Mouse (Mus musculus) embryonic facial prominence, embryonic 12.5 days (tissue): ENCODE data around the gene Tmcc1. TPM values are rescaled to one million over a fixed set of nuclear protein-coding genes. Genes with fewer than 3 reads are reported as not detected.
A peak's percentile ranks its signal among the peaks of the same experiment; 100 is the strongest.

Experiments used
- ATAC-seq: fragments of 200-750 bp; cut with Nextera tagmentation; 2 replicates; pipeline ENCODE4 v1.8.0; 2017; ENCODE audit not compliant: insufficient number of reproducible peaks, insufficient read depth, low FRiP score, low TSS enrichment
- H3K27ac ChIP-seq: fragments of 300-500 bp; sonication (generic); 2 replicates; pipeline ENCODE4 v1.5.1; 2016; ENCODE audit warnings: mild to moderate bottlenecking
- H3K27me3 ChIP-seq: fragments of 300-500 bp; sonication (generic); 2 replicates; pipeline ENCODE4 v1.6.1; 2016; ENCODE audit warnings: mild to moderate bottlenecking, moderate library complexity
- H3K36me3 ChIP-seq: fragments of 300-500 bp; sonication (generic); 2 replicates; pipeline ENCODE4 v1.6.1; 2016; ENCODE audit warnings: mild to moderate bottlenecking
- H3K4me1 ChIP-seq: fragments of 300-500 bp; sonication (generic); 2 replicates; pipeline ENCODE4 v1.6.1; 2016
- H3K4me2 ChIP-seq: fragments of 300-500 bp; sonication (generic); replicated peaks from 2 replicates; pipeline ENCODE4 v1.6.1; 2016; ENCODE audit warnings: mild to moderate bottlenecking, moderate library complexity
- H3K4me3 ChIP-seq: fragments of 300-500 bp; sonication (generic); 2 replicates; pipeline ENCODE4 v1.5.1; 2016; ENCODE audit warnings: mild to moderate bottlenecking
- H3K9ac ChIP-seq: fragments of 300-500 bp; sonication (generic); 2 replicates; pipeline ENCODE4 v1.6.1; 2016; ENCODE audit warnings: mild to moderate bottlenecking, moderate library complexity
- H3K9me3 ChIP-seq: fragments of 300-500 bp; sonication (generic); 2 replicates; pipeline ENCODE4 v1.6.1; 2016; ENCODE audit warnings: mild to moderate bottlenecking, moderate library complexity
- WGBS: fragments of 180-500 bp; shearing (Covaris S2); methylation state at CpG from one replicate; pipeline ENCODE4 v1.1.7; 2016; 5-methylcytosine and 5-hydroxymethylcytosine counted together
- polyA plus RNA-seq: library from polyadenylated mRNA; unstranded; fragments of >200 nt; fragmentation: Nextera tagmentation; extraction: Ambion mirVana; gene quantifications from 2 replicates; pipeline ENCODE4 v1.2.1, GENCODE M21; 2016

The Tmcc1 gene
- polyA plus RNA-seq, 1 experiment from 2014 or later, result 19.5 TPM

- no peak overlapping the region for H3K4me2 ChIP-seq
- H3K4me1 ChIP-seq, result peaks cover 55% of the 10 kb centered on the region
- no peak for ATAC-seq
- H3K9ac ChIP-seq, result no peak overlapping the region
- H3K27ac ChIP-seq, result peak overlapping the region; percentile 59; the same call in 1 of the 2 replicates
- no peak overlapping the region for H3K4me3 ChIP-seq
- 20% methylated on average over 6 of the region's 6 CpGs for WGBS
- H3K9me3 ChIP-seq, result no peaks in the 10 kb centered on the region
- H3K27me3 ChIP-seq, result peaks cover 36% of the 10 kb centered on the region
- no peaks in the 10 kb centered on the region for H3K36me3 ChIP-seq
Measured at GRCm38 (mm10) chr6:115996171-115996851, 197.0 kb downstream of the Tmcc1 start.

- peak overlapping the region; percentile 55 for H3K4me3 ChIP-seq
- no peak overlapping the region for H3K9ac ChIP-seq
- peaks cover 44% of the 10 kb centered on the region for H3K27me3 ChIP-seq
- H3K4me1 ChIP-seq, result peaks cover 60% of the 10 kb centered on the region
- peak overlapping the region; percentile 59 for H3K27ac ChIP-seq
- ATAC-seq, result no peak
- H3K9me3 ChIP-seq, result no peaks in the 10 kb centered on the region
- H3K36me3 ChIP-seq, result no peaks in the 10 kb centered on the region
- WGBS, result 56% methylated on average over 4 of the region's 4 CpGs
- peak overlapping the region; percentile 90 for H3K4me2 ChIP-seq
Measured at GRCm38 (mm10) chr6:115995531-115995941, 197.8 kb downstream of the Tmcc1 start.

GRCm38 (mm10) chr6:115994877-115995520, 198.3 kb downstream of the Tmcc1 start, which contains the start of gene Plxnd1:
Gene Plxnd1 (minus strand): TSS chr6:115995005.
- H3K4me1 ChIP-seq, result peaks cover 60% of the 10 kb centered on the region
- H3K27me3 ChIP-seq, result peaks cover 45% of the 10 kb centered on the region
- 0 out of 2 replicates have a peak, but pooled peaks have one; percentile 28 for ATAC-seq
- peak within 1 kb of the TSS; percentile 52 for H3K9ac ChIP-seq
- no peaks in the 10 kb centered on the region for H3K36me3 ChIP-seq
- H3K4me2 ChIP-seq, result peak within 1 kb of the TSS; percentile 90
- WGBS, result 1% methylated on average over 48 of the region's 51 CpGs
- H3K27ac ChIP-seq, result peak within 1 kb of the TSS; percentile 59
- peak within 1 kb of the TSS; percentile 55 for H3K4me3 ChIP-seq
- no peaks in the 10 kb centered on the region for H3K9me3 ChIP-seq

DNA sequence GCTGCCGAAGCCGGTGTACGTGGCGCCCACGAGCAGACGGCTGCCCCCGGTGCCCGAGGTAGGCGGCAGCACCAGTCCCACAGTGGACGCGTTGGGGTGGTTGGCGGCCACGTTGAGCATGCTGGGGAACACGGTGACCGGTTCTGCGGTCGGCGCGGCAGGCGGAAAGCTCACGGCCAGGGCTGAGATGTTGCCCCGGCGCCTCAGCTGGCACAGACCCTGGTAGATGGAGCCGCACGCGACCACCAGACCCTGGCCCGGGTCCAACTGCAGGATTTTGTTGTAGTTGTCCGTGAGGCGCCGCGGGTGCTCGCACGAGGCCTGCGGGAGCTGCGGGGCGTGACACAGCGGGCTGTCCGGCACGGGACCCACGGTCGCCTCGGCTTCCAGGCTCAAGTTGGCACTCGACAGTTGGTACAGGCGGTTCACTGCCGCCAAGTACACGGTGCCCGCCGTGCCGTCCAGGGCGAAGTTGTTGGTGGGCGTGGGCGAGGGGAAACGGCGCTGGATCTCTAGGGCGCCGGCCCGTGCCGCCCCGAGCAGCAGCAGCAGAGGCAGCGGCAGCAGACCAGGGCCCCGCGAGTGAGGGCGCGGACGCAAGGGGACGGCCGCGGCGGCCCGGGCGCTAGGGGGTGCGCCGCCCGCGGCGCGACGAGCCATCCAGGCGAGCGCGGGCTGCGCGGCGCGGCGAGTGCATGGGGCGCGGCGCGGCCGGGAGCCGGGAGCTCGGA, 199.0 kb downstream of the Tmcc1 start:
- Histone ChIP-seq H3K4me3 (peak overlapping the region; percentile 55), H3K9ac (peak overlapping the region; percentile 52), H3K36me3 (no peaks in the 10 kb centered on the region), H3K27ac (peak overlapping the region; percentile 59), H3K9me3 (no peaks in the 10 kb centered on the region), H3K27me3 (peaks cover 45% of the 10 kb centered on the region), H3K4me2 (peak overlapping the region; percentile 90), H3K4me1 (peaks cover 60% of the 10 kb centered on the region)
- under 1% methylated on average over 89 of the region's 93 CpGs for WGBS
- ATAC-seq, result no peak

GRCm38 (mm10) chr6:115993463-115994145, 199.7 kb downstream of the Tmcc1 start:
- peak overlapping the region; percentile 55 for H3K4me3 ChIP-seq
- peak overlapping the region; percentile 52 for H3K9ac ChIP-seq
- peak overlapping the region; percentile 59; the same call in 1 of the 2 replicates for H3K27ac ChIP-seq
- H3K9me3 ChIP-seq, result no peaks in the 10 kb centered on the region
- peaks cover 60% of the 10 kb centered on the region for H3K4me1 ChIP-seq
- ATAC-seq, result no peak
- H3K27me3 ChIP-seq, result peaks cover 48% of the 10 kb centered on the region
- no peaks in the 10 kb centered on the region for H3K36me3 ChIP-seq
- H3K4me2 ChIP-seq, result peak overlapping the region; percentile 90
- 1% methylated on average over 86 of the region's 86 CpGs for WGBS

DNA sequence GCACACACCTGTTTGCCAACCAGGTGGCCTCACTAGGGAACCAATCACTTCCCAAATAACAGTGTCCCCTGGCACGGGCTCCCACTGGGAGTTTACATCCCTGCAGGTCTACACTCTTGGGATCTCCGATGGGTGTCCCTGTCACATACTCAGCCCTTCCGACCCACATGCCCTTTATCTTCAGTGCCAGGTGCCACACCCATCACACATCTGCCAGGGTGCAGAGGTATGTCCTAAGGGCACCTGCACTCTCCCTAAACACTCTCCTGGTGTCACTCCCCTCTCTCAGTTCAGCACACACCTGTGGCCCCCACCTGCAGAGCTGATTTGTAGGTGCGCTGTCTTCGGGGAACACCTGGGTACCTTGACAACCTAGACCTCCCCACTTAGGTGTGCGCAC, 200.3 kb downstream of the Tmcc1 start:
- Histone ChIP-seq H3K9me3 (no peaks in the 10 kb centered on the region), H3K36me3 (no peaks in the 10 kb centered on the region), H3K4me2 (peak overlapping the region; percentile 90), H3K4me3 (peak overlapping the region; percentile 55), H3K27me3 (peaks cover 48% of the 10 kb centered on the region), H3K4me1 (peaks cover 56% of the 10 kb centered on the region), H3K9ac (0 out of 2 replicates have a peak overlapping the region, but pooled peaks have one; percentile 52), H3K27ac (no peak overlapping the region)
- no peak for ATAC-seq
- 45% methylated on average over 6 of the region's 6 CpGs for WGBS

GRCm38 (mm10) chr6:115991881-115992620, 201.2 kb downstream of the Tmcc1 start:
- WGBS, result 27% methylated on average over 10 of the region's 10 CpGs
- Histone ChIP-seq H3K27me3 (peaks cover 48% of the 10 kb centered on the region), H3K36me3 (no peaks in the 10 kb centered on the region), H3K4me1 (peaks cover 48% of the 10 kb centered on the region), H3K27ac (peak overlapping the region; percentile 36; the same call in 1 of the 2 replicates), H3K4me2 (peak overlapping the region; percentile 90), H3K9me3 (no peaks in the 10 kb centered on the region), H3K4me3 (peak overlapping the region; percentile 55), H3K9ac (peak overlapping the region; percentile 3)
- no peak for ATAC-seq

DNA sequence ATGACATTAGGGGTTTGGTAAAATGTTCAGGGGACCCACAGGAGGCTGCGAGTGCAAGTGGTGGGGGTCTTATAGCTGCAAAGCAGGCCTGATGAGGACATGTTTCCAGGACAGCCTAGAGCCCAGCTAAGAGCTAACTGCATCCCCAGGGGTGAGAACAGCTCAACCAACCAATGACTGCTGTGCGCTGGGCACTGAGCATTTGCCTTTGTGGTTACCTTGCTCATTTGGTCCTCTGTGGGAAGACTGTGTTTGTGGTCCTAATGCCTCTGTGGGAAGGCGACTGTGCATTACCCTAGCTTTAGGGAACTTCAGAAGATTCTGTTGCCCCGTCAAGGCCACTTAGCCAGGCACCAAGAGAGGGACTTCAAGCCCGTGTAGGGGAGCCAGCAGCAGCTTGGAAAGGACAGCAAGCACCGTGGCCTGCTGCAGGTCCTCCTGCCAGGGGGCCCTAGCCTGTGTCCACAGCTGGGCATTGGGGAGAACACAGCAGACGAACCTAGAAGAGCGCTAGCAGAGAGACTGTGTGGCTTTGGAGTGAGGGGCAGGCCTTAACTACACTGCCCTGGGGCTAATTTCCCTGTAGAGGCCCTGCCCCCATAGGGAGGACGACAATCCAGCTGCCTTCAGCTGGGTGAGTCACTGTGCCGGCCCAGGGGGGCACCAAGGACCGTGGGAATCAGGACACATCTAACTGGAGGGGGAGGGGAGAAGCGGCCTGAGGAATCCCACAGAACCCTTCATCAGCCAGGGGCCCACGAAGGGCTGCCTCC, 202.0 kb downstream of the Tmcc1 start:
- peaks cover 48% of the 10 kb centered on the region for H3K27me3 ChIP-seq
- ATAC-seq, result no peak
- 25% methylated on average over 13 of the region's 13 CpGs for WGBS
- H3K36me3 ChIP-seq, result no peaks in the 10 kb centered on the region
- H3K9ac ChIP-seq, result peak overlapping the region; percentile 3
- H3K27ac ChIP-seq, result peak overlapping the region; percentile 36; the same call in 1 of the 2 replicates
- peaks cover 53% of the 10 kb centered on the region for H3K4me1 ChIP-seq
- H3K4me2 ChIP-seq, result peak overlapping the region; percentile 90
- H3K4me3 ChIP-seq, result peak overlapping the region; percentile 55
- no peaks in the 10 kb centered on the region for H3K9me3 ChIP-seq

DNA sequence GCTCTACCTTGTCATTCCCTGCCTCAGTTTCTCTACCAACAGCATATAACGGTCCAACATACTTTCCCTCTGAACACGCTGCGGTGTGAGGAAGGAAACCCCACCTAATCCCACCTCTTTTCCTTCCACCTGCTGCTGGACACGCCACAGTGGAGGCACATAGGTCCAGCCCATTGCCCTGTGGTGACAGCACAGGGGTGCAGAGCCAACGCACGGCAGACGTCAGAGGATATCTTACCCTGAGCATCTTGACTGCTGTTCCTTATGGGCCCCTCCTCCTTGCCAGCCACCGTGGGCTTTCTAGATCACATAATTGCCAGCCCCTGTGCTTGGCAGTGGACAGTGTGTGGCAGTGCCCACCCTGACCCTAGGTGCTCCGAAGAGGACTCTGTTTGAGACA, 202.8 kb downstream of the Tmcc1 start:
- no peaks in the 10 kb centered on the region for H3K36me3 ChIP-seq
- no peaks in the 10 kb centered on the region for H3K9me3 ChIP-seq
- H3K27ac ChIP-seq, result no peak overlapping the region
- H3K4me2 ChIP-seq, result no peak overlapping the region; the same call in 1 of the 2 replicates
- H3K4me3 ChIP-seq, result peak overlapping the region; percentile 4; the same call in 1 of the 2 replicates
- H3K9ac ChIP-seq, result peak overlapping the region; percentile 21; the same call in 1 of the 2 replicates
- 79% methylated on average over 9 of the region's 9 CpGs for whole genome bisulfite sequencing
- peaks cover 45% of the 10 kb centered on the region for H3K27me3 ChIP-seq
- peaks cover 53% of the 10 kb centered on the region for H3K4me1 ChIP-seq
- no peak for ATAC-seq

- H3K27ac ChIP-seq, result no peak overlapping the region
- peaks cover 45% of the 10 kb centered on the region for H3K27me3 ChIP-seq
- no peak for ATAC-seq
- H3K36me3 ChIP-seq, result no peaks in the 10 kb centered on the region
- H3K4me2 ChIP-seq, result peak overlapping the region; percentile 13; the same call in 1 of the 2 replicates
- no peaks in the 10 kb centered on the region for H3K9me3 ChIP-seq
- H3K9ac ChIP-seq, result no peak overlapping the region; the same call in 1 of the 2 replicates
- peak overlapping the region; percentile 4; the same call in 1 of the 2 replicates for H3K4me3 ChIP-seq
- 70% methylated on average over 3 of the region's 3 CpGs for WGBS
- H3K4me1 ChIP-seq, result peaks cover 56% of the 10 kb centered on the region
Measured at GRCm38 (mm10) chr6:115990056-115990455, 203.2 kb downstream of the Tmcc1 start.
